Mouse (Mus musculus): ENCODE results near the gene Glra4. TPM values are rescaled to one million over a fixed set of nuclear protein-coding genes. Genes with fewer than 3 reads are reported as not detected.

Gene Glra4
- not detected in 2 replicates for polyA plus RNA-seq (2014; fragmentation: Nextera tagmentation; extraction: Ambion mirVana)

DNA sequence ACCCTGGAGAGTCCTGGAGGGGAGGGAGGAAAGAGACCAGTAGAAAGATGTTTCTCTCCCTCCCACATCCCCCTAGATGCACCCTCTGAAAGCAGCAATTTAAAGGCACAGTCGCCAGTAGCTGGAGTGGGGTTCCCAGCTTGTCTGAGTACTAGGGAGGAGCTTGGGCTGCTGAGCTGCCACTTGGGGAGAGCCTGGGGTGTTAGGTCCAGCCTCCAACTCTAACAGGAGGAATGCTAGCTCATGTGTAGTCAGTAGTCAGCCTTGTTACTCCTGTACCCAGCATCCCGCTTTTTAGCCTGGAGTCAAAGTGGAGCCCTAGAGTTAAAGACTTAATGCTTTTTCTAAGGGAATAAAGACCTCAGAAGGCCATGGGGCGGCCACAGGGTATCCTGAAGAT is at the start of gene Glra4:
Gene Glra4, minus strand, starts transcription at position 101 of the 400 bp plus-strand sequence.
- no peak within 1 kb of the TSS for H3K4me2 ChIP-seq (replicated peaks; ENCODE audit: low read depth, low read length)
- no peaks in the 10 kb centered on the region for H3K36me3 ChIP-seq (ENCODE audit: control insufficient read depth, insufficient read depth, low read length)
- no peaks in the 10 kb centered on the region; the same call in 1 of the 2 replicates for H3K27me3 ChIP-seq (ENCODE audit: control insufficient read depth, insufficient read depth, low read length)
- H3K4me1 ChIP-seq (replicated peaks; ENCODE audit: control insufficient read depth, insufficient read depth, low read length) = no peaks in the 10 kb centered on the region
- H3K9ac ChIP-seq (ENCODE audit: low read depth, low read length) = no peak within 1 kb of the TSS
- DNase-seq (ENCODE audit: low spot score) (no peak), ATAC-seq (ENCODE audit: low FRiP score) (no peak)
- 92% methylated on average over 3 of the region's 3 CpGs for WGBS
- no peaks in the 10 kb centered on the region for H3K9me3 ChIP-seq (ENCODE audit: control insufficient read depth, low read length)
- no peak within 1 kb of the TSS for H3K27ac ChIP-seq (ENCODE audit: low read depth, low read length)
- H3K4me3 ChIP-seq (ENCODE audit: low read depth, low read length) = no peak within 1 kb of the TSS

DNA sequence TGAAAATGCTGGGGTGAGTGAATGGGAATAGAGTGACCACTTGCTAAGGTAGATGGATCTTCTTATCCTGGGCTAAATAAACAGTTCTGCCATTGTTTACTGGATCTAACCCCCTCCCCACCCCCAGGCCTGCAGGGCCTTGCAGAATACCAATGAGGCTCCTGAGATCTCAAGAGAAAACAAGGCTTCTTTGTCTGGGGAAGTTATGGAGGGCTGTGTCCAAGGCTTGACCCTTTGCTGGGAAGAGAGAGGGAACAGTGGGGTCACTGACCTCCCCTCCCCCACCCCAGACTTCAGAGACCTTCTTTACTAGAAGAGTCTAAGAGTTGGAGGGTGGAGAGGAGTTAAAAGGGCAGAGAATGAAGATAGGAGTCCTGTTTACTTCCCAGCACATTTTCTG is 48.7 kb upstream of the Glra4 start:
- peak; percentile 35; the same call in 1 of the 2 replicates for ATAC-seq (ENCODE audit: low FRiP score)

GRCm38 (mm10) chrX:136825016-136825415 is 45.1 kb upstream of the Glra4 start:
- Histone ChIP-seq H3K4me1 (replicated peaks; ENCODE audit: control insufficient read depth, insufficient read depth, low read length) (no peaks in the 10 kb centered on the region), H3K9ac (ENCODE audit: low read depth, low read length) (no peak overlapping the region), H3K9me3 (ENCODE audit: control insufficient read depth, low read length) (no peaks in the 10 kb centered on the region), H3K27ac (ENCODE audit: low read depth, low read length) (no peak overlapping the region), H3K36me3 (ENCODE audit: control insufficient read depth, insufficient read depth, low read length) (no peaks in the 10 kb centered on the region), H3K4me2 (replicated peaks; ENCODE audit: low read depth, low read length) (no peak overlapping the region), H3K4me3 (ENCODE audit: low read depth, low read length) (no peak overlapping the region), H3K27me3 (ENCODE audit: control insufficient read depth, insufficient read depth, low read length) (no peaks in the 10 kb centered on the region)
- no peak for DNase-seq (ENCODE audit: low spot score)
- WGBS = 68% methylated on average over 4 of the region's 4 CpGs
- no peak for ATAC-seq (ENCODE audit: low FRiP score)

More for the DNA sequence above, 48.7 kb upstream of the Glra4 start:
- no peaks in the 10 kb centered on the region for H3K27me3 ChIP-seq (ENCODE audit: control insufficient read depth, insufficient read depth, low read length)
- no peaks in the 10 kb centered on the region for H3K36me3 ChIP-seq (ENCODE audit: control insufficient read depth, insufficient read depth, low read length)
- H3K4me2 ChIP-seq (replicated peaks; ENCODE audit: low read depth, low read length) = no peak overlapping the region
- H3K4me3 ChIP-seq (ENCODE audit: low read depth, low read length) = no peak overlapping the region
- no peak overlapping the region for H3K9ac ChIP-seq (ENCODE audit: low read depth, low read length)
- no peaks in the 10 kb centered on the region for H3K9me3 ChIP-seq (ENCODE audit: control insufficient read depth, low read length)
- no peaks in the 10 kb centered on the region for H3K4me1 ChIP-seq (replicated peaks; ENCODE audit: control insufficient read depth, insufficient read depth, low read length)
- no peak overlapping the region for H3K27ac ChIP-seq (ENCODE audit: low read depth, low read length)
- peak; percentile 14 for DNase-seq (ENCODE audit: low spot score)

GRCm38 (mm10) chrX:136822371-136822770 is 42.4 kb upstream of the Glra4 start, which contains the start of gene Plp1:
TSS of gene Plp1 (plus strand) at chrX:136822671.
- no peak within 1 kb of the TSS for H3K9ac ChIP-seq (ENCODE audit: low read depth, low read length)
- no peaks in the 10 kb centered on the region for H3K36me3 ChIP-seq (ENCODE audit: control insufficient read depth, insufficient read depth, low read length)
- H3K9me3 ChIP-seq (ENCODE audit: control insufficient read depth, low read length) = no peaks in the 10 kb centered on the region
- no peak within 1 kb of the TSS for H3K4me2 ChIP-seq (replicated peaks; ENCODE audit: low read depth, low read length)
- ATAC-seq (ENCODE audit: low FRiP score) (no peak), DNase-seq (ENCODE audit: low spot score) (no peak)
- no peaks in the 10 kb centered on the region for H3K4me1 ChIP-seq (replicated peaks; ENCODE audit: control insufficient read depth, insufficient read depth, low read length)
- no peak within 1 kb of the TSS for H3K4me3 ChIP-seq (ENCODE audit: low read depth, low read length)
- 36% methylated on average over 1 of the region's 1 CpGs for WGBS
- no peak within 1 kb of the TSS for H3K27ac ChIP-seq (ENCODE audit: low read depth, low read length)
- no peaks in the 10 kb centered on the region for H3K27me3 ChIP-seq (ENCODE audit: control insufficient read depth, insufficient read depth, low read length)

- no peak overlapping the region for H3K4me3 ChIP-seq (ENCODE audit: low read depth, low read length)
- H3K27me3 ChIP-seq (ENCODE audit: control insufficient read depth, insufficient read depth, low read length) = no peaks in the 10 kb centered on the region
- H3K27ac ChIP-seq (ENCODE audit: low read depth, low read length) = no peak overlapping the region
- peak; percentile 84 for DNase-seq (ENCODE audit: low spot score)
- peak; percentile 79 for ATAC-seq (ENCODE audit: low FRiP score)
- H3K9me3 ChIP-seq (ENCODE audit: control insufficient read depth, low read length) = no peaks in the 10 kb centered on the region
- no peak overlapping the region for H3K9ac ChIP-seq (ENCODE audit: low read depth, low read length)
- no peaks in the 10 kb centered on the region for H3K36me3 ChIP-seq (ENCODE audit: control insufficient read depth, insufficient read depth, low read length)
- H3K4me2 ChIP-seq (replicated peaks; ENCODE audit: low read depth, low read length) = no peak overlapping the region
- H3K4me1 ChIP-seq (replicated peaks; ENCODE audit: control insufficient read depth, insufficient read depth, low read length) = no peaks in the 10 kb centered on the region
- 14% methylated on average over 1 of the region's 1 CpGs for WGBS
Measured at GRCm38 (mm10) chrX:136820250-136820649, 40.3 kb upstream of the Glra4 start.

- H3K27ac ChIP-seq (ENCODE audit: low read depth, low read length) = no peak overlapping the region
- no peaks in the 10 kb centered on the region for H3K36me3 ChIP-seq (ENCODE audit: control insufficient read depth, insufficient read depth, low read length)
- no peak overlapping the region for H3K4me2 ChIP-seq (replicated peaks; ENCODE audit: low read depth, low read length)
- H3K9ac ChIP-seq (ENCODE audit: low read depth, low read length) = no peak overlapping the region
- DNase-seq (ENCODE audit: low spot score) (peak; percentile 1), ATAC-seq (ENCODE audit: low FRiP score) (no peak; the same call in 1 of the 2 replicates)
- no peak overlapping the region for H3K4me3 ChIP-seq (ENCODE audit: low read depth, low read length)
- H3K4me1 ChIP-seq (replicated peaks; ENCODE audit: control insufficient read depth, insufficient read depth, low read length) = no peaks in the 10 kb centered on the region
- H3K27me3 ChIP-seq (ENCODE audit: control insufficient read depth, insufficient read depth, low read length) = no peaks in the 10 kb centered on the region
- no peaks in the 10 kb centered on the region for H3K9me3 ChIP-seq (ENCODE audit: control insufficient read depth, low read length)
- 87% methylated on average over 6 of the region's 6 CpGs for WGBS
Measured at GRCm38 (mm10) chrX:136819752-136820151, 39.8 kb upstream of the Glra4 start.

GRCm38 (mm10) chrX:136797223-136797622 is 17.3 kb upstream of the Glra4 start:
- ATAC-seq (ENCODE audit: low FRiP score) = no peak
- 32% methylated on average over 2 of the region's 2 CpGs for WGBS
- H3K9ac ChIP-seq (ENCODE audit: low read depth, low read length) = no peak overlapping the region
- no peaks in the 10 kb centered on the region for H3K27me3 ChIP-seq (ENCODE audit: control insufficient read depth, insufficient read depth, low read length)
- no peak overlapping the region for H3K4me2 ChIP-seq (replicated peaks; ENCODE audit: low read depth, low read length)
- peak; percentile 1 for DNase-seq (ENCODE audit: low spot score)
- no peaks in the 10 kb centered on the region for H3K4me1 ChIP-seq (replicated peaks; ENCODE audit: control insufficient read depth, insufficient read depth, low read length)
- no peak overlapping the region for H3K27ac ChIP-seq (ENCODE audit: low read depth, low read length)
- no peaks in the 10 kb centered on the region for H3K9me3 ChIP-seq (ENCODE audit: control insufficient read depth, low read length)
- H3K4me3 ChIP-seq (ENCODE audit: low read depth, low read length) = no peak overlapping the region
- no peaks in the 10 kb centered on the region for H3K36me3 ChIP-seq (ENCODE audit: control insufficient read depth, insufficient read depth, low read length)

DNA sequence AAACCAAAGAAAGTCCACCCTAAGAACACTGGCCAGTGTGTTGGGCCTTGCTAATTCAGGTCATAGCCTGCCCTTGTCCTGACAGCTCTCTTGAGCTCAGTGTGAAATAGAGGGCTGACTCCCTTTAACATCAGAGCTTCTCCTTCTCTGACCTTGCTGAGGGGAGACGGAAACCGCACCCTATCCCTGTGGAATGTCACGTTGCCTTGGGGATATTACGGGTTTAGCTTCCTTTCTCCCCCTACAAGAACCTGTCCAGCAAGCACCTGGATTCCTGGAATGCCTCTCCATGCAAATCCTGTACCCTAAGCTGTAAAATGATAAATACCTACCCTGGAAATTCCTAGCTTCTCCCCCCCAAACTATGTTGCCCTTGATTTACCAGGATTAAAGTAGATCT is 9.5 kb upstream of the Glra4 start:
- 91% methylated on average over 4 of the region's 4 CpGs for WGBS
- DNase-seq (ENCODE audit: low spot score) (no peak), ATAC-seq (ENCODE audit: low FRiP score) (no peak)
- no peaks in the 10 kb centered on the region for H3K36me3 ChIP-seq (ENCODE audit: control insufficient read depth, insufficient read depth, low read length)
- H3K4me3 ChIP-seq (ENCODE audit: low read depth, low read length) = no peak overlapping the region
- H3K9me3 ChIP-seq (ENCODE audit: control insufficient read depth, low read length) = no peaks in the 10 kb centered on the region
- H3K4me1 ChIP-seq (replicated peaks; ENCODE audit: control insufficient read depth, insufficient read depth, low read length) = no peaks in the 10 kb centered on the region
- no peaks in the 10 kb centered on the region for H3K27me3 ChIP-seq (ENCODE audit: control insufficient read depth, insufficient read depth, low read length)
- H3K9ac ChIP-seq (ENCODE audit: low read depth, low read length) = no peak overlapping the region
- no peak overlapping the region for H3K4me2 ChIP-seq (replicated peaks; ENCODE audit: low read depth, low read length)
- no peak overlapping the region for H3K27ac ChIP-seq (ENCODE audit: low read depth, low read length)

GRCm38 (mm10) chrX:136779262-136779661 is 679 bp downstream of the Glra4 start:
- DNase-seq (ENCODE audit: low spot score) (no peak), ATAC-seq (ENCODE audit: low FRiP score) (no peak)
- H3K36me3 ChIP-seq (ENCODE audit: control insufficient read depth, insufficient read depth, low read length) = no peaks in the 10 kb centered on the region
- no peaks in the 10 kb centered on the region; the same call in 1 of the 2 replicates for H3K27me3 ChIP-seq (ENCODE audit: control insufficient read depth, insufficient read depth, low read length)
- H3K9me3 ChIP-seq (ENCODE audit: control insufficient read depth, low read length) = no peaks in the 10 kb centered on the region
- 64% methylated on average over 2 of the region's 2 CpGs for WGBS
- no peak overlapping the region for H3K27ac ChIP-seq (ENCODE audit: low read depth, low read length)
- no peak overlapping the region for H3K4me3 ChIP-seq (ENCODE audit: low read depth, low read length)
- H3K9ac ChIP-seq (ENCODE audit: low read depth, low read length) = no peak overlapping the region
- no peaks in the 10 kb centered on the region for H3K4me1 ChIP-seq (replicated peaks; ENCODE audit: control insufficient read depth, insufficient read depth, low read length)
- no peak overlapping the region for H3K4me2 ChIP-seq (replicated peaks; ENCODE audit: low read depth, low read length)

All from hindbrain, embryonic 11.5 days (tissue).